Mouse (Mus musculus) megakaryocyte-erythroid progenitor cell, adult 5-6 weeks (primary cell): ENCODE data around the gene Supt16. TPM values are rescaled to one million over a fixed set of nuclear protein-coding genes. Genes with fewer than 3 reads are reported as not detected.

ENCODE experiments used
- ATAC-seq: replicated peaks from 2 replicates; pipeline ENCODE4 v1.8.0; 2016; ENCODE audit warnings: mild to moderate bottlenecking, inconsistent platforms; ENCODE audit not compliant: severe bottlenecking, poor library complexity, low FRiP score, low TSS enrichment
- total RNA-seq, 2 experiments: library from RNA; stranded (forward) in 1 of 2; stranded (reverse) in 1 of 2; fragments of 200-1000, 215-1000 nt in 1 of 2; fragments of >200 nt in 1 of 2; fragmentation: Nextera tagmentation in 1 of 2; gene quantifications; 2 replicates each; pipeline ENCODE4 v1.2.3; 2014 to 2017

Gene Supt16
- total RNA-seq, 2 experiments from 2014 or later = 111 to 346 TPM

GRCm38 (mm10) chr14:52152179-52152578 lies 45.0 kb downstream of the Supt16 start:
- no peak for ATAC-seq

GRCm38 (mm10) chr14:52149888-52150287 lies 47.3 kb downstream of the Supt16 start:
- no peak for ATAC-seq

- ATAC-seq = no peak
These were observed 50.7 kb downstream of the Supt16 start for GRCm38 (mm10) chr14:52146540-52146939.

GRCm38 (mm10) chr14:52144165-52144564 lies 53.1 kb downstream of the Supt16 start:
- no peak for ATAC-seq

- peak; percentile 28; the same call in 1 of the 2 replicates for ATAC-seq
These were observed 55.6 kb downstream of the Supt16 start for GRCm38 (mm10) chr14:52141445-52142127.

GRCm38 (mm10) chr14:52140577-52141444 lies 56.4 kb downstream of the Supt16 start:
- ATAC-seq = peak; percentile 73

GRCm38 (mm10) chr14:52133584-52133983 lies 63.6 kb downstream of the Supt16 start:
- peak; percentile 31 for ATAC-seq

- no peak for ATAC-seq
These were observed 72.6 kb downstream of the Supt16 start for GRCm38 (mm10) chr14:52124636-52125035.

GRCm38 (mm10) chr14:52123918-52124317 lies 73.3 kb downstream of the Supt16 start:
- ATAC-seq = peak; percentile 71

- no peak for ATAC-seq
These were observed 77.0 kb downstream of the Supt16 start for GRCm38 (mm10) chr14:52120169-52120568.

GRCm38 (mm10) chr14:52118823-52119608 lies 78.2 kb downstream of the Supt16 start:
- ATAC-seq = peak; percentile 82

- ATAC-seq = peak; percentile 35; the same call in 1 of the 2 replicates
These were observed 78.8 kb downstream of the Supt16 start for GRCm38 (mm10) chr14:52118456-52118822.

GRCm38 (mm10) chr14:52117241-52117640 lies 80.0 kb downstream of the Supt16 start:
- ATAC-seq = no peak

- ATAC-seq = no peak
These were observed 83.1 kb downstream of the Supt16 start for GRCm38 (mm10) chr14:52114101-52114500.

Other genes starting within 250 kb of the Supt16 start
- 25.4 and 35.5 TPM in 2 replicates for gene Arhgef40, start 212.7 kb downstream of the Supt16 start, total RNA-seq (2014; fragmentation: Nextera tagmentation)
- 5.1 and 39.4 TPM in 2 replicates for gene Arhgef40, start 212.7 kb downstream of the Supt16 start, total RNA-seq (2017)
- gene Tmem253, start 181.8 kb downstream of the Supt16 start, total RNA-seq (2014; fragmentation: Nextera tagmentation) = not detected in 2 replicates
- gene Tmem253, start 181.8 kb downstream of the Supt16 start, total RNA-seq (2017) = not detected in 2 replicates
- 8.6 and 15.1 TPM in 2 replicates for gene Zfp219, start 176.7 kb downstream of the Supt16 start, total RNA-seq (2014; fragmentation: Nextera tagmentation)
- gene Zfp219, start 176.7 kb downstream of the Supt16 start, total RNA-seq (2017) = 4.8 and 30.1 TPM in 2 replicates
- not detected in 2 replicates for gene Olfr221, start 155.0 kb downstream of the Supt16 start, total RNA-seq (2014; fragmentation: Nextera tagmentation)
- gene Olfr221, start 155.0 kb downstream of the Supt16 start, total RNA-seq (2017) = not detected in 2 replicates
- gene Hnrnpc, start 93.4 kb downstream of the Supt16 start, total RNA-seq (2014; fragmentation: Nextera tagmentation) = 371 and 420 TPM in 2 replicates
- gene Hnrnpc, start 93.4 kb downstream of the Supt16 start, total RNA-seq (2017) = 758 and 809 TPM in 2 replicates
- 1.2 and 9.1 TPM in 2 replicates for gene Rpgrip1, start 86.7 kb downstream of the Supt16 start, total RNA-seq (2014; fragmentation: Nextera tagmentation)
- gene Rpgrip1, start 86.7 kb downstream of the Supt16 start, total RNA-seq (2017) = 5.9 and 7.1 TPM in 2 replicates
- gene Chd8, start 60.4 kb upstream of the Supt16 start, total RNA-seq (2014; fragmentation: Nextera tagmentation) = 108 and 137 TPM in 2 replicates
- gene Chd8, start 60.4 kb upstream of the Supt16 start, total RNA-seq (2017) = 52.5 and 86.4 TPM in 2 replicates
- gene Tox4, start 81.7 kb upstream of the Supt16 start, total RNA-seq (2014; fragmentation: Nextera tagmentation) = 24.9 and 26.9 TPM in 2 replicates
- gene Tox4, start 81.7 kb upstream of the Supt16 start, total RNA-seq (2017) = 29.7 and 32.5 TPM in 2 replicates
- gene Rab2b, start 82.1 kb upstream of the Supt16 start, total RNA-seq (2014; fragmentation: Nextera tagmentation) = 5.3 and 6.9 TPM in 2 replicates
- 4.8 and 14.1 TPM in 2 replicates for gene Rab2b, start 82.1 kb upstream of the Supt16 start, total RNA-seq (2017)
- gene Mettl3, start 107.7 kb upstream of the Supt16 start, total RNA-seq (2014; fragmentation: Nextera tagmentation) = 99.9 and 106 TPM in 2 replicates
- gene Mettl3, start 107.7 kb upstream of the Supt16 start, total RNA-seq (2017) = 80.9 and 82.8 TPM in 2 replicates
- gene Sall2, start 131.3 kb upstream of the Supt16 start, total RNA-seq (2014; fragmentation: Nextera tagmentation) = 0.54 and 1.5 TPM in 2 replicates
- gene Sall2, start 131.3 kb upstream of the Supt16 start, total RNA-seq (2017) = 1.4 TPM in 1 of 2 replicates, not detected in the other
- not detected in 2 replicates for gene Olfr1513, start 159.0 kb upstream of the Supt16 start, total RNA-seq (2014; fragmentation: Nextera tagmentation)
- not detected in 2 replicates for gene Olfr1513, start 159.0 kb upstream of the Supt16 start, total RNA-seq (2017)
- gene Olfr1512, start 181.8 kb upstream of the Supt16 start, total RNA-seq (2014; fragmentation: Nextera tagmentation) = not detected in 2 replicates
- gene Olfr1512, start 181.8 kb upstream of the Supt16 start, total RNA-seq (2017) = not detected in 2 replicates
- gene Olfr1511, start 200.0 kb upstream of the Supt16 start, total RNA-seq (2014; fragmentation: Nextera tagmentation) = not detected in 2 replicates
- gene Olfr1511, start 200.0 kb upstream of the Supt16 start, total RNA-seq (2017) = not detected in 2 replicates
- not detected in 2 replicates for gene Olfr1510, start 217.0 kb upstream of the Supt16 start, total RNA-seq (2014; fragmentation: Nextera tagmentation)
- gene Olfr1510, start 217.0 kb upstream of the Supt16 start, total RNA-seq (2017) = not detected in 2 replicates
- not detected in 2 replicates for gene Olfr1509, start 245.6 kb upstream of the Supt16 start, total RNA-seq (2014; fragmentation: Nextera tagmentation)
- not detected in 2 replicates for gene Olfr1509, start 245.6 kb upstream of the Supt16 start, total RNA-seq (2017)